Mouse (Mus musculus): ENCODE results near the gene Ppara. TPM values are rescaled to one million over a fixed set of nuclear protein-coding genes. Genes with fewer than 3 reads are reported as not detected.

Ppara gene
- polyA plus RNA-seq, 1 experiment = not detected

DNA sequence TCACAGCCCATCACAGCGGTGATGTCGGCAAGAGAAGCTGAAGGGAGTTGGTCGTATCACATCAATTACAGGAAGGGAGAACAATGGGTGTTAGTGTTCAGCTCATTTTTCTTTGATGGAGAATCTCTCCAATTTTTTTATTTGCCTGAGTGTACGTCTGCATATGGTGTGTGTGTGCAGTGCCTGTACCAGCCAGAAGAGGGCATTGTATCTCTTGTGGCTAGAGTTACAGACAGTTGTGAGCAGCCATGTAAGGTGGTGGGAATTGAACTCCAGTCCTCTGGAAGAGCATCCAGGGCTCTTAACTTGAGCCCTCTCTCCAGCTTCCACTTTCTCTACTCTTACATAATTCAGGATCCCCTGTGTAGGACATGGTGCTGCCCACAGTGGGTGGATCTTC is 48.4 kb downstream of the Ppara start:
- TF ChIP-seq GATA1 (IDR thresholded peaks at IDR 0.05; ENCODE audit: borderline replicate concordance, low read length) (no peak), FLI1 (IDR thresholded peaks at IDR 0.05; ENCODE audit: low read length) (no peak)
- Histone ChIP-seq H3K4me3 (replicated peaks) (no peak overlapping the region), H3K9me3 (peaks cover 19% of the 10 kb centered on the region), H3K27me3 (replicated peaks) (peaks cover 57% of the 10 kb centered on the region), H3K4me1 (no peaks in the 10 kb centered on the region), H3K36me3 (replicated peaks; ENCODE audit: low read length) (no peaks in the 10 kb centered on the region)

DNA sequence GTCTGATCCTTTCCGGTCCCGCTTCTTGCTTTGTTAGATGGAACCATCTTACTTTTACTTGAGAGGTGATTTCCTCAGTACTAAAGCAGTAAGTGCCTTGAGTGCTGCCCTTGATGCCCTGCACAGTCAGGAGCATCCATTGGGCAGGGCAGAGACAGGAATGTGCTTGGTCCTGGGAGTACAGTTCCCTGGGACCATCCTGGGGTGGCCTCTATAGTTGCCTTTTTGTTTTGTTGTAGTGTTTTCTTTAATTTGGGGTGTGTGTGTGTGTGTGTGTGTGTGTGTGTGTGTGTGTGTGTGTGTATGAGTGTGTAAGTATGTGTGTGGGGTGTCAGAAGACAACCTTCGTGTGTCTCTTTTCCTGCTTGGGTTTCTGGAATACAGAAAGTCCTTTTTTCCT is 49.6 kb downstream of the Ppara start:
- Histone ChIP-seq H3K27me3 (replicated peaks) (peaks cover 64% of the 10 kb centered on the region), H3K9me3 (peaks cover 19% of the 10 kb centered on the region), H3K4me3 (replicated peaks) (no peak overlapping the region), H3K4me1 (no peaks in the 10 kb centered on the region), H3K36me3 (replicated peaks; ENCODE audit: low read length) (no peaks in the 10 kb centered on the region)
- no peak for TF ChIP-seq FLI1 (IDR thresholded peaks at IDR 0.05; ENCODE audit: low read length)
- TF ChIP-seq GATA1 (IDR thresholded peaks at IDR 0.05; ENCODE audit: borderline replicate concordance, low read length) = no peak

DNA sequence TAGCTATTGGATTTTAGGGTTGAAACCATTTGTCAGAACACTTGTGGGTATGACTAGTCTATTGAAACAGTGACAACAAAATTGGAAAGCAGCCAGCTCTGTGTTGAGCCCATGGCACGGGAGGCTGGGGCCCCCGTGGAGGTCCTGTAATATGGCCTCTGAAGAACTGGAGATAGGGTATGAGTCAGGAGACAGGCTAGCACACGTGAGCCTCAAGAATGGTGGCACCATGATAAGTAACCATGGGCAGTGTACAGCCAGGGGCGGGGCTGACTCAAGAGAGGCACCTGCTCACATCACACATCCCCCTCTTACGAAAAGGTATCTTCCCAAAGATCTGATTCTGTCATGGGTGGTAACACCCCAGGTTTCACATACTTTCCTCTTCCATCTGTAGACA is 51.9 kb downstream of the Ppara start:
- H3K9me3 ChIP-seq = peaks cover 19% of the 10 kb centered on the region
- TF ChIP-seq FLI1 (IDR thresholded peaks at IDR 0.05; ENCODE audit: low read length) = no peak
- TF ChIP-seq GATA1 (IDR thresholded peaks at IDR 0.05; ENCODE audit: borderline replicate concordance, low read length) = no peak
- H3K36me3 ChIP-seq (replicated peaks; ENCODE audit: low read length) = no peaks in the 10 kb centered on the region
- no peak overlapping the region for H3K4me3 ChIP-seq (replicated peaks)
- H3K27me3 ChIP-seq (replicated peaks) = peaks cover 73% of the 10 kb centered on the region
- no peaks in the 10 kb centered on the region for H3K4me1 ChIP-seq

DNA sequence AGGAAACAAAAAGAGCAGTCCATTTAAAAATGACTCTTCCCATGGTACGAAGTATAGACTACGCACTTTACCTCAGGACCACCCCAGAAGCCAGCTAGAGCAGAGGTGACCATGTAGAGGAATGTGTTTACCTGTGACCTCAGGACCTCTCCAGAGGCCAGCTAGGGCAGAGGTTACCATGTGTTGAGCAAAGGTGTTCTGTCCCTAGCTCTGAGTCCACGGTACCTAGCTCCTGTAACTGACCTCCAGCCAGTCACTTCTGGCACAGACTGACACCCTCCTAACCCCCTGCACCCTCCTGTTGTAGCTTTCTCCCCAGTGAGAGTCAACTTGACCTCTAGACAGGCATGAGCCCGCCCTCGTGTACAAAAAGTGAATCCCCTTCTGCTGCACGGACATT is 52.7 kb downstream of the Ppara start:
- Histone ChIP-seq H3K4me1 (peaks cover 6% of the 10 kb centered on the region), H3K27me3 (replicated peaks) (peaks cover 78% of the 10 kb centered on the region), H3K36me3 (replicated peaks; ENCODE audit: low read length) (no peaks in the 10 kb centered on the region), H3K4me3 (replicated peaks) (no peak overlapping the region), H3K9me3 (peaks cover 18% of the 10 kb centered on the region)
- TF ChIP-seq GATA1 (IDR thresholded peaks at IDR 0.05; ENCODE audit: borderline replicate concordance, low read length) (no peak), FLI1 (IDR thresholded peaks at IDR 0.05; ENCODE audit: low read length) (no peak)

DNA sequence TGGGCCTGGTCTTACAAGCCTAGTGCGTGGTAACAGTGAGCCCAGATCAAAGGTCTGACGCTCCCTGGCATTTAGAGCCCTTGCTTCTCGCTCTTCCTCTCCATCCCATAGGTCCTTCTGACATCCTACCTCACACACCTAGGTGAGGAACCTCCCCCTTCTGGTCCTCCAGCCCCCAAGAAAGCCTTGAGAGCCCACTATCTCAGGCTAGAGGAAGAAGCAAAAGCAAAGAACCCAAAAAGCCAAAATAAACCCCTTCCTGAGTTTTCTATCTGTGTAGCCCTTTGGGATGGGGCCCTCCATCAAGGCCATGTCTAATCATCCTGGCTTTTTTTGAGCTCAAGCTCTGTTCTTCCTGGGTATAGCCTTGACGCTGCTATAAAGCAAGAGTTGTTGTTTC is 53.3 kb downstream of the Ppara start:
- TF ChIP-seq FLI1 (IDR thresholded peaks at IDR 0.05; ENCODE audit: low read length) = no peak
- TF ChIP-seq GATA1 (IDR thresholded peaks at IDR 0.05; ENCODE audit: borderline replicate concordance, low read length) = no peak
- Histone ChIP-seq H3K27me3 (replicated peaks) (peaks cover 79% of the 10 kb centered on the region), H3K36me3 (replicated peaks; ENCODE audit: low read length) (no peaks in the 10 kb centered on the region), H3K4me1 (peaks cover 12% of the 10 kb centered on the region), H3K9me3 (peaks cover 14% of the 10 kb centered on the region), H3K4me3 (replicated peaks) (no peak overlapping the region)

DNA sequence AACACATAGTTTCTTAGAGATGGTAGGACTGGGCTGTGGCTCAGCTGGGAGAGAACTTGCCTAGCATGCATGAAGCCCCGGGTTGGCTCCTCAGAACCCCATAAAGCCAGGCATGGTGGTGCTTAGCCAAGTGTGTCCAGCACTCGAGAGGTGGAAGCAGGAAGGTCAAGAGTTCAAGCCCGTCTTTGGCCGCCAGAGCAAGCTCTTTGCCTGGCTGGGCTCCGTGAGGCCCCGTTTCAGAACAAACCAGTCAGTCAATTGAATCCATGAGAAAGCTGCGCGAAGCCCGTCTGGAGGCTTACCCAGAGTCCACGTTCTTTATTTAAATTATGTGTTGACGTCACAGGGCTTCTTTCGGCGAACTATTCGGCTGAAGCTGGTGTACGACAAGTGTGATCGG is 53.9 kb downstream of the Ppara start:
- no peak for TF ChIP-seq FLI1 (IDR thresholded peaks at IDR 0.05; ENCODE audit: low read length)
- no peak for TF ChIP-seq GATA1 (IDR thresholded peaks at IDR 0.05; ENCODE audit: borderline replicate concordance, low read length)

DNA sequence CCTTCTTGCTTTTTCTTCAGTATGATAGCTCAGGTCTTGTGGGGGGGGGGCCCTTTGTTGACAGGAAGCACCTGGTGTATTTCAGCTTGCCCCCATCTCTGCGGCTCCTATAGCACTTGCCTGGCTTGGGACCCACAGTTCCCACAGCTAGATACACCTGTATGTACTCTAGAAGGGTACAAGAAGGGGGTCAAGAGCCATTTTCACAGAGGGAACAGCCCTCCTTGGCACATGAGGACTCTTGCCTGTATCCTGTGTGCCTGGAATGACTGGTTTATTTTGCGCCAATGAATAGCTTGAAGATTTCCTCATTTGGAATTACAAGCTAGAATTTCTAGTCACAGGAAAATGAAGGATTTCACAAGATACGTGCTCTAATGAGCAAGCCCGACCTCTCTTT is 56.7 kb downstream of the Ppara start:
- peaks cover 18% of the 10 kb centered on the region for H3K9me3 ChIP-seq
- H3K27me3 ChIP-seq (replicated peaks) = peaks cover 87% of the 10 kb centered on the region
- no peaks in the 10 kb centered on the region for H3K36me3 ChIP-seq (replicated peaks; ENCODE audit: low read length)
- H3K4me3 ChIP-seq (replicated peaks) = no peak overlapping the region
- peaks cover 13% of the 10 kb centered on the region for H3K4me1 ChIP-seq
- TF ChIP-seq GATA1 (IDR thresholded peaks at IDR 0.05; ENCODE audit: borderline replicate concordance, low read length) (no peak), FLI1 (IDR thresholded peaks at IDR 0.05; ENCODE audit: low read length) (no peak)

More for the DNA sequence above, 53.9 kb downstream of the Ppara start:
- H3K9me3 ChIP-seq = peaks cover 14% of the 10 kb centered on the region
- no peaks in the 10 kb centered on the region for H3K36me3 ChIP-seq (replicated peaks; ENCODE audit: low read length)
- H3K4me1 ChIP-seq = peaks cover 13% of the 10 kb centered on the region
- H3K27me3 ChIP-seq (replicated peaks) = peaks cover 80% of the 10 kb centered on the region
- no peak overlapping the region for H3K4me3 ChIP-seq (replicated peaks)

DNA sequence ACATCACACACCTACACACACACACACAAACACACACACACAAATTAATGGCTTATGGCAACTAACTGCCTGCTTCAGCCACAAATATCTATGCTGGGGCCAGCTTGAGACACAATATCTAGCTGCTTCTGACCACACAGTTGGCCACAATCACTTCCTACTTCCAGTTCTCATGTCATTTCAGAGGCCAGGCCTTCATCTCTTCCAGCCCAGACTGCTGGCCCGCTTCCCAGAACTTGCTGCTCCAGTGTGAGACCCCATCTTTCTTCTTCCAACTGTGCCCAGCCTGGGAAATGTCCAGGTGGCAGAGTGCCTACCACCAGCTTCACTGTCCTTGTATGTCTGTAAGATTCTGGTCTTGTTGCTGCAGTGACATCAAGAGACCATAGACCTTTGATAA is 58.0 kb downstream of the Ppara start:
- peaks cover 13% of the 10 kb centered on the region for H3K4me1 ChIP-seq
- H3K36me3 ChIP-seq (replicated peaks; ENCODE audit: low read length) = no peaks in the 10 kb centered on the region
- H3K27me3 ChIP-seq (replicated peaks) = peaks cover 86% of the 10 kb centered on the region
- peaks cover 22% of the 10 kb centered on the region for H3K9me3 ChIP-seq
- H3K4me3 ChIP-seq (replicated peaks) = no peak overlapping the region
- TF ChIP-seq FLI1 (IDR thresholded peaks at IDR 0.05; ENCODE audit: low read length) (no peak), GATA1 (IDR thresholded peaks at IDR 0.05; ENCODE audit: borderline replicate concordance, low read length) (no peak)

DNA sequence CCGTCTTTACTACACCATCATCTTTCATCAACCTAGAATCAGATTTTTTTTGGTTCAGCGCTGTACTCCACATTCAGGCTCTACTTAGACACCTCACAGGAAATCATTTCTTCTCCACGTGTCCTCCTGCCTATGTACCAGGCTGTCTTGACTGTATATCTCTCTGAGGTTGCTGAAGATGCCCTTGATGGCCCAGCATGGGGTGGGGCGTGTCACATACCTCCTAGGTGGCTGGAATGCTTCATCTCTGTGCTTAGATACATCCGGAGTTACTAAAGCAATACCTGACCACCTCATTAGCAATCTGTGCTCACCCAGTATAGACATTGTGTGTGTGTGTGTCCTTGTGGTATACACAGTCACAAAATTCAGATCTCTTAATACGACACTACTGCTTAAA is 60.7 kb downstream of the Ppara start:
- Histone ChIP-seq H3K9me3 (peaks cover 28% of the 10 kb centered on the region), H3K4me1 (peaks cover 13% of the 10 kb centered on the region), H3K36me3 (replicated peaks; ENCODE audit: low read length) (no peaks in the 10 kb centered on the region), H3K4me3 (replicated peaks) (no peak overlapping the region), H3K27me3 (replicated peaks) (peaks cover 84% of the 10 kb centered on the region)
- no peak for TF ChIP-seq GATA1 (IDR thresholded peaks at IDR 0.05; ENCODE audit: borderline replicate concordance, low read length)

DNA sequence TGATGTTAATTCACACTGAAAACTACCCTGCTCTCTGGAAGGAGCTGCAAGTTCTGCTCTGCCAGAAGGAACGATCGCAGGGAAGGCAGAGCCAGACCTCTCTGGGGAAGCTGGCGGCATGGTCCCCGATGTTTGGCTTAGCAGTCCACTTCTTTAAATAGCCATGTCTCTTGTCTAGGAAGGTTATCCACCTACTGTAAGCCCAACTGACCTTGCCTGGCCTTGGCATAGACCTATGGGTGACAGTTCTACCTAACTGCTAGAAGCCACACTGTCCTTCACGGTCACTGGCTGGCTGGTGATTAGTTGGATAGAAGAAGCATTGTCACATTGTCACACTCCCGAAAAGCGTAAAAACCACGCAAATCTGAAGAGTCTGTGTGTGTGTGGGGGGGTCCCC is 63.9 kb downstream of the Ppara start:
- Histone ChIP-seq H3K4me1 (no peaks in the 10 kb centered on the region), H3K36me3 (replicated peaks; ENCODE audit: low read length) (no peaks in the 10 kb centered on the region), H3K4me3 (replicated peaks) (no peak overlapping the region), H3K9me3 (peaks cover 22% of the 10 kb centered on the region), H3K27me3 (replicated peaks) (peaks cover 80% of the 10 kb centered on the region)
- TF ChIP-seq FLI1 (IDR thresholded peaks at IDR 0.05; ENCODE audit: low read length) = no peak
- TF ChIP-seq GATA1 (IDR thresholded peaks at IDR 0.05; ENCODE audit: borderline replicate concordance, low read length) = no peak

DNA sequence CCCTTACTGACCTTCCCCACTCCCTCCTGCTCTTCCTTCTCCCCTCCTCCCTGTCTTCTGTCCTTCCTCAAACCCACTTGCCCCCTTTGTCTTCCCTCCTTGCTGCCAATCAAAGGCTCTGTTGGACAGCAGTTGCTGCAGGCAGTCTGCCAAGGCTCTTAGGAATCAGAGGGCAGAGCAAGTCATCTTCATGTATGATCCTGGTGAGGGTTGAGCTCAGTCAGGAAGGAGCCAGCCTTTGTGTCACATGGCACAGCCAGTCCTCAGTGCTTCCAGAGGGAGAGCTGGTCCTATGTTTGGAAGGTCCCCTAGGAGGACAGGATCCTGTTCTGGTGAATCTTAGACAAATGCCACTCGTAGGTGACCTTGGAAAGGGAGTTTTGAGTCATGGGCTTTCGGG is 68.1 kb downstream of the Ppara start:
- Histone ChIP-seq H3K27me3 (replicated peaks) (peaks cover 54% of the 10 kb centered on the region), H3K4me1 (no peaks in the 10 kb centered on the region), H3K4me3 (replicated peaks) (no peak overlapping the region), H3K9me3 (peaks cover 6% of the 10 kb centered on the region; the same call in 1 of the 2 replicates), H3K36me3 (replicated peaks; ENCODE audit: low read length) (peaks cover 12% of the 10 kb centered on the region)
- TF ChIP-seq GATA1 (IDR thresholded peaks at IDR 0.05; ENCODE audit: borderline replicate concordance, low read length) (no peak), FLI1 (IDR thresholded peaks at IDR 0.05; ENCODE audit: low read length) (no peak)

Data from megakaryocyte, embryonic 14.5 days (primary cell).